ENCODE assay signal across 23 mouse cellular contexts in the genomic region with DNA sequence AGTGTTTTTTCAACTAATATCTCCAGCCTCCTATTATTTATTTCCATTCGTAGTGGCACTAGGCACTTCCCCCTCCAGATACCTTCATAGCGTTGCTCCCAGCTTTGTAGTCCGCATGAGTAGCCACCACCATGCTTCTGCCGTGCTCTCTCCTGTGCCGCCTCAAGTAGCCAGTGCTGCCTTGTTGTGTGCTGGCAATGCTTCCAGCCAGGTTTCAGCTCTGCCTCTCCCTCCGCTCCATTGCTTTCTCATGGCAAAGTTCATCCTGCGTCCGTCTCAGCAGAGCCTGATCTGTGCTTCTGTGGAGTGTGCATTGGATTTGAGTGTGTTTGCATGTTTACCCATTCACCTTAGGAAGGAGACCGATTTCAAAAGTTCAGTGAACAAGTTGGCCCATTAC.
"Had no signal": no experiment of that assay in that cellular context is flagged by ENCODE, and none has a peak within 500 bp of the region (broad histone marks: within the 10 kb centered on the region; RNA-seq: fewer than 3 reads in every experiment).

No protein-coding gene starts in this region.

- H3K27ac ChIP-seq: hindbrain, postnatal 0 days; layer of hippocampus, adult 2 months; limb, embryonic 10.5 days; limb, embryonic 13.5 days; liver, embryonic 12.5 days; liver, embryonic 15.5 days; neural tube, embryonic 12.5 days; neural tube, embryonic 15.5 days; stomach, postnatal 0 days had no signal

- H3K9ac ChIP-seq: limb, embryonic 13.5 days; liver, embryonic 12.5 days; liver, embryonic 15.5 days; neural tube, embryonic 12.5 days; neural tube, embryonic 15.5 days had no signal

- H3K4me3 ChIP-seq: layer of hippocampus, adult 2 months; limb, embryonic 10.5 days; limb, embryonic 13.5 days; liver, embryonic 12.5 days; liver, embryonic 15.5 days; neural tube, embryonic 12.5 days; neural tube, embryonic 15.5 days had no signal

- DNase-seq: layer of hippocampus, adult 9-11 months; liver; lung, adult 2 months; lung, postnatal 14 days; lung, postnatal 4 days; midbrain, embryonic 14.5 days; right cerebral cortex, adult 18-20 months; right cerebral cortex, postnatal 14 days; right cerebral cortex, postnatal 4 days; thymus, postnatal 14 days; thymus, postnatal 4 days had no signal

- H3K9me3 ChIP-seq: limb, embryonic 10.5 days; limb, embryonic 13.5 days; liver, embryonic 12.5 days; liver, embryonic 15.5 days; neural tube, embryonic 12.5 days; neural tube, embryonic 15.5 days had no signal

- H3K27me3 ChIP-seq: limb, embryonic 13.5 days; liver, embryonic 12.5 days; liver, embryonic 15.5 days; neural tube, embryonic 12.5 days; neural tube, embryonic 15.5 days had no signal

- ATAC-seq: hindbrain, postnatal 0 days; inflammation-experienced regulatory T-cells, adult 6 months; intestine, embryonic 16.5 days; liver, embryonic 12.5 days had no signal

- H3K4me1 ChIP-seq: limb, embryonic 10.5 days; liver, embryonic 12.5 days; liver, embryonic 15.5 days; neural tube, embryonic 12.5 days had no signal

- H3K4me2 ChIP-seq: limb, embryonic 13.5 days; liver, embryonic 12.5 days; liver, embryonic 15.5 days; midbrain, embryonic 11.5 days; neural tube, embryonic 12.5 days; neural tube, embryonic 15.5 days had no signal
